Mouse (Mus musculus): ENCODE results near the gene Kif18b. TPM values are rescaled to one million over a fixed set of nuclear protein-coding genes. Genes with fewer than 3 reads are reported as not detected.

Gene Kif18b
- total and polyA plus RNA-seq, 3 experiments: 36.1 to 116 (median 45.7) TPM

DNA sequence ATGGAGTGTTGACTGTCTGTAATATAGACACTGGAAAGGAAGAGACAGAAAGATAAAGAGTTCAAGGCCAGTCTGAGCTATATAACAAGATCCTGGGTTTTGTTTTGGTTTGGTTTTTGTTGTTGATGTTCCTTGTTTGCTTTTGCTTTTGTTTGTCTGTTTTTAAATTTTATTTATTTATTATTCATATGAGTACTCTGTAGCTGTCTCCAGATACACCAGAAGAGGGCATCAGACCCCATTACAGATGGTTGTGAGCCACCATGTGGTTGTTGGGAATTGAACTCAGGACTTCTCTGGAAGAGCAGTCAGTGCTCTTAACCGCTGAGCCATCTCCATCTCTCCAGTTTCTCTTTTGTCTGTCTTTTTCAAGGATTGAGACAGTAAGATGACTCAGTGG lies 33.9 kb upstream of the Kif18b start:
- no peaks in the 10 kb centered on the region for H3K79me2 ChIP-seq (ENCODE audit: control insufficient read depth, insufficient read depth, low read length, poor library complexity)
- H3K27me3 ChIP-seq (ENCODE audit: control insufficient read depth in 1 of 2, insufficient read depth in 2 of 2, low read length in 2 of 2): peaks cover 5 to 16% of the 10 kb centered on the region in 2 experiments; a peak in 3 of 4 replicates
- DNase-seq (ENCODE audit: low read depth, low spot score): no peak
- no peaks in the 10 kb centered on the region for H3K36me3 ChIP-seq (ENCODE audit: control insufficient read depth in 1 of 2, insufficient read depth in 2 of 2, low read length in 2 of 2)
- H3K4me1 ChIP-seq (ENCODE audit: control insufficient read depth in 1 of 2, insufficient read depth in 2 of 2, low read length in 2 of 2): no peaks in the 10 kb centered on the region
- TF ChIP-seq MAX (IDR thresholded peaks at IDR 0.05; ENCODE audit: low read length) (no peak), RAD21 (IDR thresholded peaks at IDR 0.05; ENCODE audit: low read depth, low read length) (peak; percentile 13), CHD2 (IDR thresholded peaks at IDR 0.05; ENCODE audit: low read length) (no peak), POLR2A (IDR thresholded peaks at IDR 0.05; ENCODE audit: control insufficient read depth in 1 of 2, insufficient read depth in 1 of 2, low read depth in 1 of 2, low read length in 2 of 2, poor library complexity in 1 of 2) (no peak), RCOR1 (IDR thresholded peaks at IDR 0.05; ENCODE audit: low read depth, low read length) (no peak), USF1 (IDR thresholded peaks at IDR 0.05; ENCODE audit: low read depth, low read length) (no peak), JUND (IDR thresholded peaks at IDR 0.05; ENCODE audit: low read depth, low read length) (no peak), GABPA (IDR thresholded peaks at IDR 0.05; ENCODE audit: low read depth, low read length) (no peak), ETS1 (IDR thresholded peaks at IDR 0.05; ENCODE audit: low read depth, low read length) (no peak), ZKSCAN1 (IDR thresholded peaks at IDR 0.05; ENCODE audit: low read depth, low read length) (no peak), E2F4 (IDR thresholded peaks at IDR 0.05; ENCODE audit: borderline replicate concordance, low read depth, low read length) (no peak), GATA1 (IDR thresholded peaks at IDR 0.05; ENCODE audit: low read depth, low read length) (no peak), CTCF (IDR thresholded peaks at IDR 0.05 in 2 of 3, conservative IDR thresholded peaks at IDR 0.05 in 1 of 3; ENCODE audit: control insufficient read depth in 1 of 3, insufficient read depth in 1 of 3, low read depth in 2 of 3, low read length in 3 of 3, poor library complexity in 1 of 3, severe bottlenecking in 1 of 3) (peak in 1 of 3 experiments; percentile 36; a peak in 2 of 6 replicates), SMC3 (IDR thresholded peaks at IDR 0.05; ENCODE audit: low read depth, low read length) (0 out of 2 replicates have a peak, but pooled peaks have one; percentile 32), EP300 (IDR thresholded peaks at IDR 0.05; ENCODE audit: low read depth in 1 of 2, low read length in 2 of 2) (no peak), POLR2AphosphoS5 (IDR thresholded peaks at IDR 0.05; ENCODE audit: borderline replicate concordance, low read depth, low read length) (no peak)
- no peak overlapping the region for H3K27ac ChIP-seq (ENCODE audit: control insufficient read depth, low read depth, low read length)
- no peaks in the 10 kb centered on the region for H3K9me3 ChIP-seq (replicated peaks; ENCODE audit: insufficient read depth, low read length)
- no peak overlapping the region for H3K9ac ChIP-seq (ENCODE audit: control insufficient read depth, low read depth, low read length, poor library complexity, severe bottlenecking)
- H3K4me3 ChIP-seq (ENCODE audit: control insufficient read depth in 1 of 2, insufficient read depth in 1 of 2, low read depth in 2 of 2, low read length in 2 of 2): no peak overlapping the region

DNA sequence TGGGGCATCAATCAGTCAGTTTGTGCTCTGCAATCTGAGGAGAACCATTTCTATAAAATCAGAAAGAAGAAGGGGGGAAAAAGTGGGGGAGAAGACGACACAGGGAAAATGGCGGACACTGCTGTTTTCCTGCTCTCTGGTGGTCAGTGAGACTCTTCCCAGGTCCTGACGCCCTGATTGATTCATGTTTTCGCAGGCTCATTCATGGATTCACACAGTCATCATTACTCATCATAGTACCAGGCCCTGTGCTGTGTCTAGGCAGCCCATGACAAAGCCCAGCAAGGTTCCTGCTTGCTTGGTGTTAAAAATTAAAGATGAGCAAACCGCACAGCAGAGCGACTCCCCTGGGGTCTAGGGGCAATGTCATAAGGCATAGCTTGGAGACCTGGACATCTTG lies 33.5 kb upstream of the Kif18b start:
- H3K4me3 ChIP-seq (ENCODE audit: control insufficient read depth in 1 of 2, insufficient read depth in 1 of 2, low read depth in 2 of 2, low read length in 2 of 2): no peak overlapping the region
- no peaks in the 10 kb centered on the region for H3K79me2 ChIP-seq (ENCODE audit: control insufficient read depth, insufficient read depth, low read length, poor library complexity)
- no peaks in the 10 kb centered on the region for H3K4me1 ChIP-seq (ENCODE audit: control insufficient read depth in 1 of 2, insufficient read depth in 2 of 2, low read length in 2 of 2)
- no peaks in the 10 kb centered on the region for H3K9me3 ChIP-seq (replicated peaks; ENCODE audit: insufficient read depth, low read length)
- H3K27me3 ChIP-seq (ENCODE audit: control insufficient read depth in 1 of 2, insufficient read depth in 2 of 2, low read length in 2 of 2): peaks cover 6 to 16% of the 10 kb centered on the region in 2 experiments; a peak in 3 of 4 replicates
- DNase-seq (ENCODE audit: low read depth, low spot score): no peak
- no peak overlapping the region for H3K9ac ChIP-seq (ENCODE audit: control insufficient read depth, low read depth, low read length, poor library complexity, severe bottlenecking)
- TF ChIP-seq SMC3 (IDR thresholded peaks at IDR 0.05; ENCODE audit: low read depth, low read length): no peak
- no peak for TF ChIP-seq TAL1 (IDR thresholded peaks at IDR 0.05; ENCODE audit: low read length)
- TF ChIP-seq USF2 (IDR thresholded peaks at IDR 0.05; ENCODE audit: borderline replicate concordance in 1 of 2, insufficient read depth in 1 of 2, low read depth in 1 of 2, low read length in 2 of 2): no peak
- no peak for TF ChIP-seq SIN3A (IDR thresholded peaks at IDR 0.05; ENCODE audit: low read length)
- TF ChIP-seq BHLHE40 (IDR thresholded peaks at IDR 0.05; ENCODE audit: borderline replicate concordance, low read depth, low read length): no peak
- TF ChIP-seq UBTF (IDR thresholded peaks at IDR 0.05; ENCODE audit: borderline replicate concordance, insufficient read depth, low read depth, low read length): no peak
- no peak for TF ChIP-seq ELF1 (IDR thresholded peaks at IDR 0.05; ENCODE audit: low read depth, low read length)
- no peak for TF ChIP-seq RCOR1 (IDR thresholded peaks at IDR 0.05; ENCODE audit: low read depth, low read length)
- TF ChIP-seq CHD1 (IDR thresholded peaks at IDR 0.05; ENCODE audit: low read depth, low read length): no peak
- no peak for TF ChIP-seq MEF2A (IDR thresholded peaks at IDR 0.05; ENCODE audit: extremely low read depth, insufficient replicate concordance, low read depth, low read length, poor library complexity, severe bottlenecking)
- no peak for TF ChIP-seq POLR2AphosphoS2 (IDR thresholded peaks at IDR 0.05; ENCODE audit: low read length)
- no peak for TF ChIP-seq ETS1 (IDR thresholded peaks at IDR 0.05; ENCODE audit: low read depth, low read length)
- no peak for TF ChIP-seq CHD2 (IDR thresholded peaks at IDR 0.05; ENCODE audit: low read length)
- no peak for TF ChIP-seq GABPA (IDR thresholded peaks at IDR 0.05; ENCODE audit: low read depth, low read length)
- TF ChIP-seq MXI1 (IDR thresholded peaks at IDR 0.05; ENCODE audit: low read depth, low read length): no peak
- TF ChIP-seq MAFK (IDR thresholded peaks at IDR 0.05; ENCODE audit: borderline replicate concordance, low read depth, low read length): no peak
- TF ChIP-seq ZKSCAN1 (IDR thresholded peaks at IDR 0.05; ENCODE audit: low read depth, low read length): no peak
- TF ChIP-seq POLR2AphosphoS5 (IDR thresholded peaks at IDR 0.05; ENCODE audit: borderline replicate concordance, low read depth, low read length): no peak
- TF ChIP-seq GATA1 (IDR thresholded peaks at IDR 0.05; ENCODE audit: low read depth, low read length): no peak
- no peak overlapping the region for H3K27ac ChIP-seq (ENCODE audit: control insufficient read depth, low read depth, low read length)
- no peaks in the 10 kb centered on the region for H3K36me3 ChIP-seq (ENCODE audit: control insufficient read depth in 1 of 2, insufficient read depth in 2 of 2, low read length in 2 of 2)
